Mouse (Mus musculus) lung, postnatal 0 days (tissue): ENCODE measurements around the gene Pcp4.

Source experiments
- CTCF ChIP-seq: IDR thresholded peaks from 2 replicates; pipeline ENCODE4 v1.5.1; 2016; ENCODE audit warnings: antibody characterized with exemption, mild to moderate bottlenecking
- EP300 ChIP-seq: IDR thresholded peaks from 2 replicates; pipeline ENCODE4 v1.6.1; 2016; ENCODE audit warnings: antibody characterized with exemption, mild to moderate bottlenecking, control low read depth

- TF ChIP-seq CTCF, result no peak
- TF ChIP-seq EP300, result no peak
These were observed 28.5 kb upstream of the Pcp4 start for GRCm38 (mm10) chr16:96438946-96439345.
